Mouse (Mus musculus) myocyte (in vitro differentiated cells): Measurements from ENCODE around the gene Slc24a2. TPM values are rescaled to one million over a fixed set of nuclear protein-coding genes. Genes with fewer than 3 reads are reported as not detected.

Experiments
- H3K27me3 ChIP-seq: one replicate; pipeline ENCODE4 v1.6.1; 2011; ENCODE audit not compliant: control insufficient read depth, insufficient read depth, insufficient read length
- H3K36me3 ChIP-seq: one replicate; pipeline ENCODE4 v1.6.1; 2011; ENCODE audit not compliant: control insufficient read depth, insufficient read depth
- H3K4me2 ChIP-seq: one replicate; pipeline ENCODE4 v1.6.1; 2011; ENCODE audit warnings: low read depth, control low read depth
- H3K4me3 ChIP-seq: one replicate; pipeline ENCODE4 v1.5.1; 2011; ENCODE audit warnings: mild to moderate bottlenecking, control low read depth, moderate library complexity
- H3K79me2 ChIP-seq: one replicate; pipeline ENCODE4 v1.6.1; 2011; ENCODE audit not compliant: control insufficient read depth, insufficient read depth
- H3ac ChIP-seq: one replicate; pipeline ENCODE4 v1.6.1; 2011; ENCODE audit not compliant: control insufficient read depth, insufficient read length
- CEBPB ChIP-seq: IDR thresholded peaks from 2 replicates; pipeline ENCODE4 v1.6.1; 2011; ENCODE audit warnings: mild to moderate bottlenecking, moderate library complexity; ENCODE audit not compliant: poor library complexity, insufficient read depth, severe bottlenecking
- E2F4 ChIP-seq: IDR thresholded peaks from one replicate; pipeline ENCODE4 v1.6.1; 2011; ENCODE audit warnings: mild to moderate bottlenecking, control low read depth, moderate library complexity; ENCODE audit not compliant: insufficient read depth
- MAX ChIP-seq: IDR thresholded peaks from one replicate; pipeline ENCODE4 v1.6.1; 2011; ENCODE audit warnings: low read depth, mild to moderate bottlenecking, control low read depth
- MYOD1 ChIP-seq, 3 experiments: IDR thresholded peaks; one replicate each; pipeline ENCODE4 v1.6.1; 2011; ENCODE audit warnings: control low read depth in 2 of 3, low read depth in 2 of 3, mild to moderate bottlenecking in 2 of 3, moderate library complexity in 1 of 3; ENCODE audit not compliant: insufficient read length in 2 of 3, control insufficient read depth in 1 of 3
- MYOG ChIP-seq, 3 experiments: IDR thresholded peaks; one replicate each; pipeline ENCODE4 v1.6.1; 2011; ENCODE audit warnings: control low read depth in 2 of 3, low read depth in 2 of 3, mild to moderate bottlenecking in 2 of 3; ENCODE audit not compliant: insufficient read length in 2 of 3, control insufficient read depth in 1 of 3, insufficient read depth in 1 of 3
- POLR2A ChIP-seq: IDR thresholded peaks from one replicate; pipeline ENCODE4 v1.6.1; 2011; ENCODE audit warnings: low read depth, mild to moderate bottlenecking, control low read depth, moderate library complexity; ENCODE audit not compliant: insufficient read length
- POLR2AphosphoS2 ChIP-seq: IDR thresholded peaks from one replicate; pipeline ENCODE4 v1.6.1; 2011; ENCODE audit warnings: low read depth, control low read depth; ENCODE audit not compliant: insufficient read length
- REST ChIP-seq: IDR thresholded peaks from one replicate; pipeline ENCODE4 v1.6.1; 2011; ENCODE audit warnings: mild to moderate bottlenecking, control low read depth, moderate library complexity; ENCODE audit not compliant: insufficient read depth, insufficient read length
- SRF ChIP-seq: IDR thresholded peaks from one replicate; pipeline ENCODE4 v1.6.1; 2011; ENCODE audit warnings: low read depth; ENCODE audit not compliant: control insufficient read depth, insufficient read length
- TCF12 ChIP-seq: IDR thresholded peaks from one replicate; pipeline ENCODE4 v1.6.1; 2011; ENCODE audit warnings: mild to moderate bottlenecking, control low read depth; ENCODE audit not compliant: poor library complexity, insufficient read depth, severe bottlenecking
- TCF3 ChIP-seq: IDR thresholded peaks from one replicate; pipeline ENCODE4 v1.6.1; 2011; ENCODE audit warnings: low read depth, control low read depth; ENCODE audit not compliant: insufficient read length
- USF1 ChIP-seq: IDR thresholded peaks from one replicate; pipeline ENCODE4 v1.6.1; 2011; ENCODE audit warnings: low read depth, mild to moderate bottlenecking, control low read depth, moderate library complexity
- polyA plus RNA-seq: library from polyadenylated mRNA; unstranded; fragments of >200 nt; fragmentation: generic; extraction: Trizol; gene quantifications from one replicate; pipeline ENCODE4 v1.2.1, GENCODE M21; 2012; ENCODE audit warnings: missing spikeins

Slc24a2 gene
- polyA plus RNA-seq, 1 experiment = under 0.01 TPM

GRCm38 (mm10) chr4:87065227-87065626, 165.1 kb downstream of the Slc24a2 start:
- Histone ChIP-seq H3K79me2 (no peaks in the 10 kb centered on the region), H3K27me3 (no peaks in the 10 kb centered on the region), H3ac (no peak overlapping the region), H3K4me3 (no peak overlapping the region), H3K36me3 (no peaks in the 10 kb centered on the region), H3K4me2 (no peak overlapping the region)
- no peak for TF ChIP-seq MYOD1 (IDR thresholded peaks at IDR 0.05; ENCODE audit: control insufficient read depth in 1 of 3, insufficient read length in 2 of 3, low read depth in 2 of 3)
- TF ChIP-seq SRF = no peak
- no peak for TF ChIP-seq MAX
- no peak for TF ChIP-seq REST
- TF ChIP-seq TCF3 = no peak
- no peak for TF ChIP-seq POLR2A
- TF ChIP-seq USF1 = no peak
- TF ChIP-seq TCF12 = no peak
- no peak for TF ChIP-seq MYOG (IDR thresholded peaks at IDR 0.05; ENCODE audit: control insufficient read depth in 1 of 3, insufficient read depth in 1 of 3, insufficient read length in 2 of 3, low read depth in 2 of 3)
- TF ChIP-seq CEBPB = no peak

DNA sequence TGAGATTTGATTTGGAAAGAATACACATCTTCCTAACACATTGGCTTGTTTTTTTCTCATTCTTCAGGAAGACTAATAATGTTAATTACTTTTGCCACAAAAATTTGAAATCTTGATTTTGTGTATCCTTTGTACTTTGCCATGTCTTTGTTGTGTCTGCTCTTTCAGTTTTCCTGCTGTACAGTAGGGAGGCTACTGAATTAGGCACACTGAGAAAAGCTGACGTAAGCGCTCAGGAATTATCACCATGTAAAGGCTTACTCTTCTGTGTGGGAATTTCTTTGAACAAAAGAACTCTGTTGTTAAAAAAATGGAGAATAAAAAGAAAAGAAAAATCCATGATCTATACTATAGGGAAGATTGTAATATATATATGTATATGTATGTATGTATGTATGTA, 165.7 kb downstream of the Slc24a2 start:
- Histone ChIP-seq H3K27me3 (no peaks in the 10 kb centered on the region), H3ac (no peak overlapping the region), H3K4me3 (no peak overlapping the region), H3K36me3 (no peaks in the 10 kb centered on the region), H3K4me2 (no peak overlapping the region), H3K79me2 (no peaks in the 10 kb centered on the region)
- TF ChIP-seq CEBPB (no peak), SRF (no peak), MAX (no peak), USF1 (no peak), POLR2A (no peak), E2F4 (no peak)

DNA sequence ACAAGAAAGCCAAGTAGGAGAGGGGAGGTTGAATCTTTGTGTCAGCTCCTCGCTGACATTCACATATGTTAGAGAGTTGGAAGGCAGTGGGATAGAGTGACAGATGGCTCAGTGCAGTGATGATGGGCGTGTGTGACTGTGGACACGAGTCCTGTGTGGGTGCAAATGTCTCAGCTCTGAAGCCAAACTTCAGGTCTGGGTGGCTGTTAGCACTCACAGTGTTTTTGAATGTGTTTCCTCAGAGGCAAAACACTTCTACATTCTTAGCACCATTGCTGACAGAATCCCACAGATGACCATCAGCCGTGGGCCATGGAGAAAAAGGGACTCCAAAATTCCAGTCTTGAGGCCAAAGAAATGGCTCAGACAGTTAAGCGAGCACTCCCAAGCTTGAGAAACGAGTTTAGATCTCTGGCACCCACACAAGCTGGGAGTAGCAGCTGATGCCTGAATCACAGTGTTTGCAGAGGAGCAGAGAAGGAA, 167.5 kb downstream of the Slc24a2 start:
- no peak overlapping the region for H3K4me2 ChIP-seq

GRCm38 (mm10) chr4:87061696-87062095, 168.6 kb downstream of the Slc24a2 start:
- Histone ChIP-seq H3K36me3 (no peaks in the 10 kb centered on the region), H3K4me3 (no peak overlapping the region), H3K4me2 (no peak overlapping the region), H3ac (no peak overlapping the region), H3K79me2 (no peaks in the 10 kb centered on the region), H3K27me3 (no peaks in the 10 kb centered on the region)
- no peak for TF ChIP-seq E2F4
- no peak for TF ChIP-seq POLR2AphosphoS2
- no peak for TF ChIP-seq SRF
- TF ChIP-seq REST = no peak
- no peak for TF ChIP-seq USF1
- TF ChIP-seq TCF3 = no peak
- TF ChIP-seq MAX = no peak
- TF ChIP-seq MYOD1 (IDR thresholded peaks at IDR 0.05; ENCODE audit: control insufficient read depth in 1 of 3, insufficient read length in 2 of 3, low read depth in 2 of 3) = no peak
- TF ChIP-seq POLR2A = no peak
- no peak for TF ChIP-seq TCF12
- TF ChIP-seq MYOG (IDR thresholded peaks at IDR 0.05; ENCODE audit: control insufficient read depth in 1 of 3, insufficient read depth in 1 of 3, insufficient read length in 2 of 3, low read depth in 2 of 3) = no peak
- no peak for TF ChIP-seq CEBPB

More for the DNA sequence above, 167.5 kb downstream of the Slc24a2 start:
- Histone ChIP-seq H3K79me2 (no peaks in the 10 kb centered on the region), H3K36me3 (no peaks in the 10 kb centered on the region), H3K4me3 (no peak overlapping the region), H3ac (no peak overlapping the region), H3K27me3 (no peaks in the 10 kb centered on the region)
- TF ChIP-seq POLR2A = no peak
- no peak for TF ChIP-seq E2F4
- TF ChIP-seq SRF = no peak
- TF ChIP-seq USF1 = no peak
- TF ChIP-seq MYOG (IDR thresholded peaks at IDR 0.05; ENCODE audit: control insufficient read depth in 1 of 3, insufficient read depth in 1 of 3, insufficient read length in 2 of 3, low read depth in 2 of 3) = no peak
- no peak for TF ChIP-seq MAX
- TF ChIP-seq POLR2AphosphoS2 = no peak
- no peak for TF ChIP-seq MYOD1 (IDR thresholded peaks at IDR 0.05; ENCODE audit: control insufficient read depth in 1 of 3, insufficient read length in 2 of 3, low read depth in 2 of 3)
- TF ChIP-seq REST = no peak
- no peak for TF ChIP-seq CEBPB
- TF ChIP-seq TCF12 = no peak
- TF ChIP-seq TCF3 = no peak

- Histone ChIP-seq H3K79me2 (no peaks in the 10 kb centered on the region), H3K36me3 (no peaks in the 10 kb centered on the region), H3K4me2 (no peak overlapping the region), H3K27me3 (no peaks in the 10 kb centered on the region), H3K4me3 (no peak overlapping the region), H3ac (no peak overlapping the region)
- TF ChIP-seq MYOG (IDR thresholded peaks at IDR 0.05; ENCODE audit: control insufficient read depth in 1 of 3, insufficient read depth in 1 of 3, insufficient read length in 2 of 3, low read depth in 2 of 3) (no peak), REST (no peak), MAX (no peak), E2F4 (no peak), TCF3 (no peak), MYOD1 (IDR thresholded peaks at IDR 0.05; ENCODE audit: control insufficient read depth in 1 of 3, insufficient read length in 2 of 3, low read depth in 2 of 3) (no peak), POLR2A (no peak), TCF12 (no peak), POLR2AphosphoS2 (no peak), CEBPB (no peak), USF1 (no peak), SRF (no peak)
These were observed 172.7 kb downstream of the Slc24a2 start for GRCm38 (mm10) chr4:87057572-87057971.
